Mouse (Mus musculus) ES-Bruce4 (cell line): ENCODE results near the gene Tsc22d1.

ENCODE experiments used
- CTCF ChIP-seq: IDR thresholded peaks from one replicate; pipeline ENCODE4 v1.8.1; 2011; ENCODE audit warnings: low read depth, low read length
- EP300 ChIP-seq: IDR thresholded peaks from 2 replicates; pipeline ENCODE4 v1.6.1; 2011; ENCODE audit warnings: low read depth, low read length; ENCODE audit not compliant: insufficient read depth
- POLR2A ChIP-seq: IDR thresholded peaks from one replicate; pipeline ENCODE4 v1.8.1; 2011; ENCODE audit warnings: low read length; ENCODE audit not compliant: insufficient read depth

GRCm38 (mm10) chr14:76515620-76516019 lies 100.9 kb downstream of the Tsc22d1 start:
- TF ChIP-seq POLR2A (no peak), EP300 (peak; percentile 99), CTCF (no peak)
